Mouse (Mus musculus) MEL (cell line): ENCODE measurements around the gene Gm38119. TPM values are rescaled to one million over a fixed set of nuclear protein-coding genes. Genes with fewer than 3 reads are reported as not detected.

ENCODE experiments used
- DNase-seq: peaks from one replicate; pipeline ENCODE4 v3.0.0; 2011; ENCODE audit warnings: low read depth, low spot score
- H3K27ac ChIP-seq: 2 replicates; pipeline ENCODE4 v1.5.1; 2012; ENCODE audit warnings: low read depth, mild to moderate bottlenecking, control low read depth, low read length, moderate library complexity; ENCODE audit not compliant: control insufficient read depth
- H3K27me3 ChIP-seq, 2 experiments: fragments of 150-350 bp in 1 of 2; sonication (generic) in 1 of 2; 2 replicates each; pipeline ENCODE4 v1.6.1; 2012; ENCODE audit warnings: low read length in 2 of 2, mild to moderate bottlenecking in 2 of 2, improper control_type of control experiment in 1 of 2, moderate library complexity in 1 of 2; ENCODE audit not compliant: insufficient read depth in 2 of 2, control insufficient read depth in 1 of 2
- H3K36me3 ChIP-seq, 2 experiments: 2 replicates each; pipeline ENCODE4 v1.6.1; 2012 to 2014; ENCODE audit warnings: low read length in 2 of 2, improper control_type of control experiment in 1 of 2, inconsistent platforms in 1 of 2, mild to moderate bottlenecking in 1 of 2; ENCODE audit not compliant: insufficient read depth in 2 of 2, control insufficient read depth in 1 of 2
- H3K4me1 ChIP-seq, 2 experiments: fragments of 150-350 bp in 1 of 2; sonication (generic) in 1 of 2; 2 replicates each; pipeline ENCODE4 v1.6.1; 2012; ENCODE audit warnings: low read length in 2 of 2, improper control_type of control experiment in 1 of 2, mild to moderate bottlenecking in 1 of 2; ENCODE audit not compliant: insufficient read depth in 2 of 2, control insufficient read depth in 1 of 2
- H3K4me3 ChIP-seq, 2 experiments: fragments of 150-350 bp in 1 of 2; sonication (generic) in 1 of 2; 2 replicates each; pipeline ENCODE4 v1.5.1; 2012; ENCODE audit warnings: low read depth in 2 of 2, low read length in 2 of 2, mild to moderate bottlenecking in 2 of 2, moderate library complexity in 2 of 2, control low read depth in 1 of 2, improper control_type of control experiment in 1 of 2; ENCODE audit not compliant: control insufficient read depth in 1 of 2, insufficient read depth in 1 of 2
- H3K79me2 ChIP-seq: 2 replicates; pipeline ENCODE4 v1.6.1; 2012; ENCODE audit warnings: mild to moderate bottlenecking, low read length, moderate library complexity; ENCODE audit not compliant: control insufficient read depth, poor library complexity, insufficient read depth
- H3K9ac ChIP-seq: 2 replicates; pipeline ENCODE4 v1.6.1; 2012; ENCODE audit warnings: low read depth, mild to moderate bottlenecking, control low read depth, low read length, moderate library complexity; ENCODE audit not compliant: control insufficient read depth, poor library complexity, severe bottlenecking
- H3K9me3 ChIP-seq: fragments of 150-350 bp; sonication (generic); replicated peaks from 2 replicates; pipeline ENCODE4 v1.6.1; 2012; ENCODE audit warnings: mild to moderate bottlenecking, low read length, improper control_type of control experiment, moderate library complexity; ENCODE audit not compliant: insufficient read depth
- BHLHE40 ChIP-seq: IDR thresholded peaks from 2 replicates; pipeline ENCODE4 v1.6.1; 2012; ENCODE audit warnings: low read depth, mild to moderate bottlenecking, inconsistent platforms, low read length, improper control_type of control experiment, borderline replicate concordance
- E2F4 ChIP-seq: IDR thresholded peaks from 2 replicates; pipeline ENCODE4 v1.6.1; 2011; ENCODE audit warnings: low read depth, low read length, improper control_type of control experiment, borderline replicate concordance
- ETS1 ChIP-seq: IDR thresholded peaks from 2 replicates; pipeline ENCODE4 v1.6.1; 2012; ENCODE audit warnings: low read depth, mild to moderate bottlenecking, inconsistent platforms, low read length, improper control_type of control experiment, moderate library complexity
- GABPA ChIP-seq: IDR thresholded peaks from 2 replicates; pipeline ENCODE4 v1.6.1; 2012; ENCODE audit warnings: low read depth, mild to moderate bottlenecking, inconsistent platforms, low read length, improper control_type of control experiment, moderate library complexity
- HCFC1 ChIP-seq: IDR thresholded peaks from 2 replicates; pipeline ENCODE4 v1.6.1; 2012; ENCODE audit warnings: low read depth, mild to moderate bottlenecking, inconsistent platforms, low read length, improper control_type of control experiment, moderate library complexity
- JUND ChIP-seq: IDR thresholded peaks from 2 replicates; pipeline ENCODE4 v1.6.1; 2011; ENCODE audit warnings: low read depth, mild to moderate bottlenecking, improper control_type of control experiment, low read length
- MAFK ChIP-seq: IDR thresholded peaks from 2 replicates; pipeline ENCODE4 v1.6.1; 2011; ENCODE audit warnings: low read depth, mild to moderate bottlenecking, low read length, improper control_type of control experiment, borderline replicate concordance
- MAX ChIP-seq: IDR thresholded peaks from 2 replicates; pipeline ENCODE4 v1.6.1; 2011; ENCODE audit warnings: low read length, improper control_type of control experiment
- MAZ ChIP-seq: IDR thresholded peaks from 2 replicates; pipeline ENCODE4 v1.6.1; 2012; ENCODE audit warnings: low read depth, mild to moderate bottlenecking, inconsistent platforms, low read length, improper control_type of control experiment
- MEF2A ChIP-seq: IDR thresholded peaks from 2 replicates; pipeline ENCODE4 v1.6.1; 2014; ENCODE audit warnings: low read depth, mild to moderate bottlenecking, inconsistent platforms, low read length, improper control_type of control experiment; ENCODE audit not compliant: poor library complexity, insufficient replicate concordance, severe bottlenecking; ENCODE audit errors: extremely low read depth
- MXI1 ChIP-seq: IDR thresholded peaks from 2 replicates; pipeline ENCODE4 v1.6.1; 2011; ENCODE audit warnings: mild to moderate bottlenecking, low read depth, low read length, improper control_type of control experiment
- MYB ChIP-seq: IDR thresholded peaks from 2 replicates; pipeline ENCODE4 v1.6.1; 2011; ENCODE audit warnings: mild to moderate bottlenecking, low read depth, low read length, improper control_type of control experiment
- MYC ChIP-seq: IDR thresholded peaks from 2 replicates; pipeline ENCODE4 v1.6.1; 2011; ENCODE audit warnings: low read depth, mild to moderate bottlenecking, low read length, improper control_type of control experiment, moderate library complexity
- NELFE ChIP-seq: IDR thresholded peaks from 2 replicates; pipeline ENCODE4 v1.6.1; 2011; ENCODE audit warnings: low read depth, low read length, improper control_type of control experiment
- NRF1 ChIP-seq: IDR thresholded peaks from 2 replicates; pipeline ENCODE4 v1.6.1; 2014; ENCODE audit warnings: low read depth, mild to moderate bottlenecking, inconsistent platforms, low read length, improper control_type of control experiment, moderate library complexity; ENCODE audit not compliant: poor library complexity, insufficient read depth, severe bottlenecking
- POLR2AphosphoS2 ChIP-seq: IDR thresholded peaks from 2 replicates; pipeline ENCODE4 v1.6.1; 2011; ENCODE audit warnings: low read length, improper control_type of control experiment
- POLR2AphosphoS5 ChIP-seq: IDR thresholded peaks from 2 replicates; pipeline ENCODE4 v1.6.1; 2012; ENCODE audit warnings: low read depth, borderline replicate concordance, mild to moderate bottlenecking, inconsistent platforms, low read length, moderate library complexity, mixed read lengths
- RAD21 ChIP-seq: IDR thresholded peaks from 2 replicates; pipeline ENCODE4 v1.6.1; 2011; ENCODE audit warnings: mild to moderate bottlenecking, low read depth, low read length, improper control_type of control experiment
- SIN3A ChIP-seq: IDR thresholded peaks from 2 replicates; pipeline ENCODE4 v1.6.1; 2012; ENCODE audit warnings: low read length, improper control_type of control experiment, inconsistent platforms
- SMC3 ChIP-seq: IDR thresholded peaks from 2 replicates; pipeline ENCODE4 v1.6.1; 2011; ENCODE audit warnings: low read depth, low read length, improper control_type of control experiment
- TAL1 ChIP-seq: IDR thresholded peaks from 2 replicates; pipeline ENCODE4 v1.6.1; 2012; ENCODE audit warnings: mild to moderate bottlenecking, inconsistent platforms, low read length, moderate library complexity, mixed read lengths
- TBP ChIP-seq: IDR thresholded peaks from 2 replicates; pipeline ENCODE4 v1.8.0; 2011; ENCODE audit warnings: low read depth, low read length, improper control_type of control experiment
- USF1 ChIP-seq: IDR thresholded peaks from 2 replicates; pipeline ENCODE4 v1.6.1; 2014; ENCODE audit warnings: low read depth, mild to moderate bottlenecking, inconsistent platforms, low read length, improper control_type of control experiment, moderate library complexity
- USF2 ChIP-seq, 2 experiments: IDR thresholded peaks; 2 replicates each; pipeline ENCODE4 v1.6.1; 2011 to 2012; ENCODE audit warnings: improper control_type of control experiment in 2 of 2, low read length in 2 of 2, borderline replicate concordance in 1 of 2, inconsistent platforms in 1 of 2, low read depth in 1 of 2, mild to moderate bottlenecking in 1 of 2; ENCODE audit not compliant: insufficient read depth in 1 of 2
- ZKSCAN1 ChIP-seq: IDR thresholded peaks from 2 replicates; pipeline ENCODE4 v1.6.1; 2012; ENCODE audit warnings: low read depth, mild to moderate bottlenecking, inconsistent platforms, low read length, improper control_type of control experiment, moderate library complexity
- ZNF384 ChIP-seq: IDR thresholded peaks from 2 replicates; pipeline ENCODE4 v1.6.1; 2012; ENCODE audit warnings: low read depth, mild to moderate bottlenecking, inconsistent platforms, low read length, improper control_type of control experiment
- polyA plus RNA-seq, 2 experiments: library from polyadenylated mRNA; stranded (reverse) in 1 of 2; unstranded in 1 of 2; fragments of >175 nt in 1 of 2; fragments of >200 nt in 1 of 2; gene quantifications; 2 replicates each; pipeline versions ENCODE4 v1.2.1 to v1.2.4; 2012; ENCODE audit warnings: low replicate concordance in 2 of 2, low read depth in 1 of 2; ENCODE audit not compliant: insufficient read length in 2 of 2, insufficient read depth in 1 of 2, missing spikeins in 1 of 2
- total RNA-seq: library from RNA; depleted of rRNA; stranded (reverse); fragments of 300-350 nt; gene quantifications from 2 replicates; pipeline ENCODE4 v1.2.3, GENCODE M21; 2012

Gene Gm38119
- total and polyA plus RNA-seq, 3 experiments: not detected

DNA sequence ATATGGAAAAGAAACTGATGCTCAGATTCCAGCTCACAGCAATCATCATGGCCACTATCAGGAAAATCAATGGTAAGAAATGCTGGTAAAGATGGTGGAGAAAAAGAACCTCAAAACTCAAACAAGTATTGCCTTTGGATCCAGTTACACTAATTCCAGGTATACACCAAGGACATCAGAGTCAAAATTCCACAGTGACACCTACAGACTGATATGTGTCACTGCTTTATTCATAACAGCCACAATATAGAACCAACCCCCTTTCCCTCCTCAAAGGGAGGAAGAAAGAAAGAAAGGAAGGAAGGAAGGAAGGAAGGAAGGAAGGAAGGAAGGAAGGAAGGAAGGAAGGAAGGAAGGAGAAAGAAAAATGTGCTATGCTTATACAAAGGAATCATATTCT, 23.8 kb downstream of the Gm38119 start:
- peak; percentile 5 for DNase-seq
- Histone ChIP-seq H3K27ac (no peak overlapping the region), H3K4me3 (no peak overlapping the region), H3K36me3 (no peaks in the 10 kb centered on the region), H3K4me1 (no peaks in the 10 kb centered on the region), H3K9ac (no peak overlapping the region), H3K9me3 (no peaks in the 10 kb centered on the region), H3K79me2 (no peaks in the 10 kb centered on the region), H3K27me3 (no peaks in the 10 kb centered on the region)
- TF ChIP-seq E2F4 (no peak), USF1 (no peak), MAFK (no peak), MEF2A (no peak), POLR2AphosphoS5 (no peak), USF2 (IDR thresholded peaks at IDR 0.05; ENCODE audit: borderline replicate concordance in 1 of 2, insufficient read depth in 1 of 2, low read depth in 1 of 2, low read length in 2 of 2) (no peak), MAX (no peak), ZNF384 (no peak)
- TF ChIP-seq, all 39 proteins: peak for 0

- H3K36me3 ChIP-seq: no peaks in the 10 kb centered on the region
- no peak for DNase-seq
- no peaks in the 10 kb centered on the region for H3K9me3 ChIP-seq
- no peak within 1 kb of the TSS for H3K9ac ChIP-seq
- no peak within 1 kb of the TSS for H3K27ac ChIP-seq
- no peak within 1 kb of the TSS for H3K4me3 ChIP-seq
- TF ChIP-seq MAZ: no peak
- no peak for TF ChIP-seq GABPA
- TF ChIP-seq NELFE: no peak
- no peak for TF ChIP-seq TAL1
- TF ChIP-seq TBP: no peak
- TF ChIP-seq JUND: no peak
- TF ChIP-seq POLR2AphosphoS5: no peak
- TF ChIP-seq BHLHE40: no peak
- no peaks in the 10 kb centered on the region for H3K4me1 ChIP-seq
- no peaks in the 10 kb centered on the region for H3K79me2 ChIP-seq
- no peaks in the 10 kb centered on the region for H3K27me3 ChIP-seq
Observed at GRCm38 (mm10) chr3:92708974-92709373, 29.9 kb downstream of the Gm38119 start, which contains the start of gene Lce1e. TSS of gene Lce1e (minus strand) at chr3:92709074.

DNA sequence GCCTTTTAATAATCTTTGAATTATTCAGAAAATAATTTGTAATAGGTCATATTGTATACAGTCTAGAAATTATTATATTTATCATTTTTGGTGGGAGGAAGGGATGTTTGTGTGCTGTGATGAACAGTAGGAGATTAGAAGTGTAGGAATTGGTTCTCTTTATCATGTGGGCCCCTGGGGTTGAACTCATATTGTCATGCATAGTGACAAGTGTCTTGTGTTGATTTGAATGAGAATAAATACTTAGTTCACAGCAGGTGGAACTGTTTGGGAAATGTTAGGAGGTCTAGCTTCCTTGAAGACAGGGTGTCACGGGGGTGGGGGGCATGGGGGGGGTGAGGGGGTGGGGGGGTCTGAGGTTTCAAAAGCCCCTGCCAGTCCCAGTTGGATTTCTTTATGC, 44.3 kb downstream of the Gm38119 start:
- no peak overlapping the region for H3K27ac ChIP-seq
- H3K4me1 ChIP-seq: no peaks in the 10 kb centered on the region
- no peak overlapping the region for H3K9ac ChIP-seq
- DNase-seq: no peak
- H3K36me3 ChIP-seq: no peaks in the 10 kb centered on the region
- H3K9me3 ChIP-seq: no peaks in the 10 kb centered on the region
- no peak overlapping the region for H3K4me3 ChIP-seq
- H3K79me2 ChIP-seq: no peaks in the 10 kb centered on the region
- no peaks in the 10 kb centered on the region for H3K27me3 ChIP-seq
- no peak for TF ChIP-seq SIN3A
- no peak for TF ChIP-seq SMC3
- TF ChIP-seq E2F4: no peak
- no peak for TF ChIP-seq MYB
- TF ChIP-seq RAD21: no peak
- no peak for TF ChIP-seq TAL1
- TF ChIP-seq BHLHE40: no peak
- no peak for TF ChIP-seq NELFE
- no peak for TF ChIP-seq HCFC1
- no peak for TF ChIP-seq MYC
- no peak for TF ChIP-seq MAZ
- TF ChIP-seq NRF1: no peak
- TF ChIP-seq ZKSCAN1: no peak
- no peak for TF ChIP-seq MEF2A
- no peak for TF ChIP-seq POLR2AphosphoS2
- TF ChIP-seq ETS1: no peak
- no peak for TF ChIP-seq MXI1
